11 mouse cellular contexts compared by ENCODE assay signal in the genomic region with DNA sequence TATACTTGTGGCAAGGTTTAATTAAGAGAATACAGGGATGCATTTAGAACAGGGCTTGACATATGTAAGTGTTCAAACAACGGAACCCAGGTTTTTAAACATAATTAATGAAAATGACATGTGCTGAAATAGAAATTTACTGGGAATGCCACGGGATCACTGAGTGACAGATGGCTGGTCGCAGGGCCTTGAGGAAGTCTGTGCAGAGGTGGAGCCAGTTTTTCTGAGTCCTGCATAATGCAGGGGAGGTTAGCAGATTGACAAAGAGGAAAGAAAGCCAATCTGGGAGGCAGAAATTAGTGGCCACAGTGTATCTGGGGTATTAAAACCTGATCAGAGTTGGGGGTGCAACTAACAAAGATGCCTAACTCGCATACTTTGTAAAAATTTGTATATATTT.
"Had no signal": no experiment of that assay in that cellular context is flagged by ENCODE, and none has a peak within 500 bp of the region (broad histone marks: within the 10 kb centered on the region; RNA-seq: fewer than 3 reads in every experiment).

No protein-coding gene starts in this region.

- H3K27me3 ChIP-seq: liver, embryonic 15.5 days; neural tube, embryonic 12.5 days had no signal

- H3K9ac ChIP-seq: liver, embryonic 15.5 days; neural tube, embryonic 12.5 days had no signal

- H3K4me3 ChIP-seq: limb, embryonic 10.5 days; liver, embryonic 15.5 days; neural tube, embryonic 12.5 days had no signal

- H3K4me1 ChIP-seq: limb, embryonic 10.5 days; liver, embryonic 15.5 days; neural tube, embryonic 12.5 days had no signal

- DNase-seq: kidney, postnatal 36 days; lung, adult 2 months; lung, postnatal 36 days; thymus, postnatal 4 days had no signal

- H3K27ac ChIP-seq: kidney, postnatal 0 days; limb, embryonic 10.5 days; liver, embryonic 15.5 days; neural tube, embryonic 12.5 days; stomach, postnatal 0 days had no signal

- H3K9me3 ChIP-seq: limb, embryonic 10.5 days; liver, embryonic 15.5 days; neural tube, embryonic 12.5 days had no signal

- H3K4me2 ChIP-seq: liver, embryonic 11.5 days; liver, embryonic 15.5 days; neural tube, embryonic 12.5 days had no signal

- H3K36me3 ChIP-seq: limb, embryonic 10.5 days; liver, embryonic 15.5 days; neural tube, embryonic 12.5 days had no signal

- ATAC-seq: lung, postnatal 0 days had no signal
